Mouse (Mus musculus) heart, postnatal 0 days (tissue): ENCODE measurements around the gene 4930442H23Rik. TPM values are rescaled to one million over a fixed set of nuclear protein-coding genes. Genes with fewer than 3 reads are reported as not detected.
A peak's percentile ranks its signal among the peaks of the same experiment; 100 is the strongest.

ENCODE experiments used
- ATAC-seq: fragments of 200-750 bp; cut with Nextera tagmentation; 2 replicates; pipeline ENCODE4 v1.8.0; 2017; ENCODE audit warnings: low read depth, moderate number of reproducible peaks, moderate library complexity; ENCODE audit not compliant: insufficient read depth
- DNase-seq: peaks from one replicate; pipeline ENCODE4 v3.0.0-alpha.2; 2016; ENCODE audit warnings: low spot score
- H3K27ac ChIP-seq: fragments of 300-500 bp; sonication (generic); 2 replicates; pipeline ENCODE4 v1.5.1; 2014; ENCODE audit warnings: low read depth, mild to moderate bottlenecking
- H3K27me3 ChIP-seq: fragments of 300-500 bp; sonication (generic); 2 replicates; pipeline ENCODE4 v1.6.1; 2014; ENCODE audit warnings: low read length, mixed read lengths; ENCODE audit not compliant: control insufficient read depth, insufficient read depth
- H3K36me3 ChIP-seq: fragments of 300-500 bp; sonication (generic); replicated peaks from 2 replicates; pipeline ENCODE4 v1.6.1; 2014; ENCODE audit warnings: low read length, mixed read lengths; ENCODE audit not compliant: control insufficient read depth, insufficient read depth
- H3K4me1 ChIP-seq: fragments of 300-500 bp; sonication (generic); 2 replicates; pipeline ENCODE4 v1.6.1; 2014; ENCODE audit warnings: antibody characterized with exemption; ENCODE audit not compliant: control insufficient read depth, insufficient read depth
- H3K4me2 ChIP-seq: fragments of 300-500 bp; sonication (generic); 2 replicates; pipeline ENCODE4 v1.6.1; 2014; ENCODE audit warnings: low read depth, mild to moderate bottlenecking, low read length, moderate library complexity
- H3K4me3 ChIP-seq: fragments of 300-500 bp; sonication (generic); 2 replicates; pipeline ENCODE4 v1.5.1; 2014; ENCODE audit warnings: low read depth, low read length
- H3K9ac ChIP-seq: fragments of 300-500 bp; sonication (generic); replicated peaks from 2 replicates; pipeline ENCODE4 v1.6.1; 2014; ENCODE audit warnings: low read depth, low read length, mixed read lengths
- H3K9me3 ChIP-seq: fragments of 300-500 bp; sonication (generic); replicated peaks from 2 replicates; pipeline ENCODE4 v1.6.1; 2016; ENCODE audit warnings: low read length; ENCODE audit not compliant: control insufficient read depth
- CTCF ChIP-seq: IDR thresholded peaks from 2 replicates; pipeline ENCODE4 v1.5.1; 2016; ENCODE audit warnings: antibody characterized with exemption, control low read depth, low read depth
- EP300 ChIP-seq: IDR thresholded peaks from 2 replicates; pipeline ENCODE4 v1.6.1; 2016; ENCODE audit warnings: antibody characterized with exemption, low read depth
- WGBS: fragments of 180-500 bp; shearing (Covaris S2); extraction: QIAGEN DNeasy Blood & Tissue Kit; methylation state at CpG from one replicate; pipeline ENCODE4 v1.1.7; 2014; 5-methylcytosine and 5-hydroxymethylcytosine counted together
- polyA plus RNA-seq: library from polyadenylated mRNA; unstranded; fragments of >200 nt; fragmentation: Nextera tagmentation; extraction: Ambion mirVana; gene quantifications from 2 replicates; pipeline ENCODE4 v1.2.1, GENCODE M21; 2015
- total RNA-seq: library from RNA; depleted of rRNA; stranded (reverse); fragments of >200 nt; gene quantifications from 2 replicates; pipeline ENCODE4 v1.2.3, GENCODE M21; 2014; ENCODE audit warnings: low replicate concordance

Gene 4930442H23Rik
- total and polyA plus RNA-seq, 2 experiments from 2014 or later = 0.12 TPM; not detected in 1

GRCm38 (mm10) chr10:81196470-81197065, 12.9 kb upstream of the 4930442H23Rik start:
- no peak for TF ChIP-seq CTCF
- TF ChIP-seq EP300 = peak; percentile 67; the same call in 1 of the 2 replicates
- no peaks in the 10 kb centered on the region for H3K9me3 ChIP-seq
- 27% methylated on average over 11 of the region's 11 CpGs for WGBS
- peak overlapping the region; percentile 51 for H3K4me3 ChIP-seq
- peak; percentile 53 for DNase-seq
- no peaks in the 10 kb centered on the region for H3K36me3 ChIP-seq
- H3K9ac ChIP-seq = peak overlapping the region; percentile 74
- H3K4me1 ChIP-seq = peaks cover 33% of the 10 kb centered on the region
- peak overlapping the region; percentile 62 for H3K4me2 ChIP-seq
- ATAC-seq = 0 out of 2 replicates have a peak, but pooled peaks have one; percentile 1
- H3K27ac ChIP-seq = peak overlapping the region; percentile 98
- H3K27me3 ChIP-seq = no peaks in the 10 kb centered on the region

- Histone ChIP-seq H3K27me3 (no peaks in the 10 kb centered on the region), H3K9ac (peak overlapping the region; percentile 74), H3K4me2 (peak overlapping the region; percentile 62), H3K9me3 (no peaks in the 10 kb centered on the region), H3K4me3 (peak overlapping the region; percentile 51), H3K36me3 (no peaks in the 10 kb centered on the region), H3K4me1 (peaks cover 23% of the 10 kb centered on the region; the same call in 1 of the 2 replicates), H3K27ac (peak overlapping the region; percentile 98)
- DNase-seq = no peak
- ATAC-seq = no peak
- TF ChIP-seq CTCF (no peak), EP300 (no peak)
- 27% methylated on average over 4 of the region's 4 CpGs for WGBS
These were observed 11.7 kb upstream of the 4930442H23Rik start for GRCm38 (mm10) chr10:81195300-81195699.

GRCm38 (mm10) chr10:81193991-81194774, 10.5 kb upstream of the 4930442H23Rik start:
- Histone ChIP-seq H3K4me1 (peaks cover 17% of the 10 kb centered on the region; the same call in 1 of the 2 replicates), H3K36me3 (no peaks in the 10 kb centered on the region), H3K4me2 (peak overlapping the region; percentile 62), H3K27me3 (no peaks in the 10 kb centered on the region), H3K9ac (peak overlapping the region; percentile 74), H3K27ac (peak overlapping the region; percentile 98), H3K9me3 (no peaks in the 10 kb centered on the region), H3K4me3 (peak overlapping the region; percentile 51)
- WGBS = 7% methylated on average over 37 of the region's 37 CpGs
- DNase-seq = peak; percentile 83
- peak; percentile 67 for ATAC-seq
- peak; percentile 91 for TF ChIP-seq EP300
- TF ChIP-seq CTCF = no peak

GRCm38 (mm10) chr10:81192968-81193501, 9.4 kb upstream of the 4930442H23Rik start:
- DNase-seq (peak; percentile 62), ATAC-seq (0 out of 2 replicates have a peak, but pooled peaks have one; percentile 0)
- H3K9ac ChIP-seq = peak overlapping the region; percentile 55
- H3K27ac ChIP-seq = peak overlapping the region; percentile 98
- TF ChIP-seq CTCF (no peak), EP300 (no peak)
- 0 out of 2 replicates have a peak, but pooled peaks cover 6% of the 10 kb centered on the region for H3K36me3 ChIP-seq
- WGBS = 4% methylated on average over 19 of the region's 19 CpGs
- no peaks in the 10 kb centered on the region for H3K27me3 ChIP-seq
- peak overlapping the region; percentile 54 for H3K4me3 ChIP-seq
- peak overlapping the region; percentile 69 for H3K4me2 ChIP-seq
- peaks cover 14% of the 10 kb centered on the region; the same call in 1 of the 2 replicates for H3K4me1 ChIP-seq
- H3K9me3 ChIP-seq = no peaks in the 10 kb centered on the region

- Histone ChIP-seq H3K27me3 (no peaks in the 10 kb centered on the region), H3K4me3 (peak overlapping the region; percentile 54), H3K4me2 (peak overlapping the region; percentile 69), H3K9ac (peak overlapping the region; percentile 55), H3K36me3 (0 out of 2 replicates have a peak, but pooled peaks cover 12% of the 10 kb centered on the region), H3K9me3 (no peaks in the 10 kb centered on the region), H3K4me1 (peaks cover 14% of the 10 kb centered on the region; the same call in 1 of the 2 replicates), H3K27ac (peak overlapping the region; percentile 98)
- peak; percentile 70 for ATAC-seq
- peak; percentile 90 for DNase-seq
- WGBS = under 1% methylated on average over 91 of the region's 93 CpGs
- TF ChIP-seq EP300 (no peak), CTCF (no peak)
These were observed 8.8 kb upstream of the 4930442H23Rik start for GRCm38 (mm10) chr10:81192270-81192967.
